Mouse (Mus musculus) midbrain, postnatal 0 days (tissue): ENCODE results near the gene Appl1. TPM values are rescaled to one million over a fixed set of nuclear protein-coding genes. Genes with fewer than 3 reads are reported as not detected.

Source experiments
- ATAC-seq: fragments of 200-750 bp; cut with Nextera tagmentation; 2 replicates; pipeline ENCODE4 v1.8.0; 2017; ENCODE audit warnings: moderate number of reproducible peaks, mild to moderate bottlenecking, moderate TSS enrichment, moderate library complexity; ENCODE audit not compliant: low FRiP score
- DNase-seq: peaks from one replicate; pipeline ENCODE4 v3.0.0-alpha.2; 2015; ENCODE audit warnings: low spot score
- H3K27ac ChIP-seq: fragments of 300-500 bp; sonication (generic); 2 replicates; pipeline ENCODE4 v1.5.1; 2014; ENCODE audit warnings: low read depth, mild to moderate bottlenecking, low read length, mixed read lengths
- H3K27me3 ChIP-seq: fragments of 300-500 bp; sonication (generic); 2 replicates; pipeline ENCODE4 v1.6.1; 2014; ENCODE audit warnings: low read length, control low read depth, mixed read lengths; ENCODE audit not compliant: insufficient read depth
- H3K36me3 ChIP-seq: fragments of 300-500 bp; sonication (generic); 2 replicates; pipeline ENCODE4 v1.6.1; 2014; ENCODE audit warnings: low read length, control low read depth, mixed read lengths; ENCODE audit not compliant: insufficient read depth
- H3K4me1 ChIP-seq: fragments of 300-500 bp; sonication (generic); 2 replicates; pipeline ENCODE4 v1.6.1; 2014; ENCODE audit warnings: mild to moderate bottlenecking, control low read depth, antibody characterized with exemption, low read length, mixed read lengths; ENCODE audit not compliant: insufficient read depth
- H3K4me2 ChIP-seq: fragments of 300-500 bp; sonication (generic); 2 replicates; pipeline ENCODE4 v1.6.1; 2014; ENCODE audit warnings: low read depth, mild to moderate bottlenecking, low read length, mixed read lengths; ENCODE audit not compliant: poor library complexity, severe bottlenecking
- H3K4me3 ChIP-seq: fragments of 300-500 bp; sonication (generic); 2 replicates; pipeline ENCODE4 v1.5.1; 2014; ENCODE audit warnings: low read depth, mild to moderate bottlenecking, low read length, moderate library complexity
- H3K9ac ChIP-seq: fragments of 300-500 bp; sonication (generic); replicated peaks from 2 replicates; pipeline ENCODE4 v1.6.1; 2014; ENCODE audit warnings: mild to moderate bottlenecking, low read length, moderate library complexity, mixed read lengths; ENCODE audit not compliant: poor library complexity, severe bottlenecking
- H3K9me3 ChIP-seq: fragments of 300-500 bp; sonication (generic); 2 replicates; pipeline ENCODE4 v1.6.1; 2016; ENCODE audit warnings: low read length, control low read depth
- CTCF ChIP-seq: IDR thresholded peaks from 2 replicates; pipeline ENCODE4 v1.5.1; 2016; ENCODE audit warnings: antibody characterized with exemption, mild to moderate bottlenecking
- WGBS: fragments of 180-500 bp; shearing (Covaris S2); extraction: QIAGEN DNeasy Blood & Tissue Kit; methylation state at CpG from one replicate; pipeline ENCODE4 v1.1.7; 2014; 5-methylcytosine and 5-hydroxymethylcytosine counted together
- polyA plus RNA-seq: library from polyadenylated mRNA; unstranded; fragments of >200 nt; fragmentation: Nextera tagmentation; extraction: Ambion mirVana; gene quantifications from 2 replicates; pipeline ENCODE4 v1.2.1, GENCODE M21; 2015
- total RNA-seq: library from RNA; depleted of rRNA; stranded (reverse); fragments of >200 nt; gene quantifications from 2 replicates; pipeline ENCODE4 v1.2.3, GENCODE M21; 2014; rRNA removed

Appl1 gene
- total and polyA plus RNA-seq, 2 experiments from 2014 or later, result 43.7 to 65.8 TPM

DNA sequence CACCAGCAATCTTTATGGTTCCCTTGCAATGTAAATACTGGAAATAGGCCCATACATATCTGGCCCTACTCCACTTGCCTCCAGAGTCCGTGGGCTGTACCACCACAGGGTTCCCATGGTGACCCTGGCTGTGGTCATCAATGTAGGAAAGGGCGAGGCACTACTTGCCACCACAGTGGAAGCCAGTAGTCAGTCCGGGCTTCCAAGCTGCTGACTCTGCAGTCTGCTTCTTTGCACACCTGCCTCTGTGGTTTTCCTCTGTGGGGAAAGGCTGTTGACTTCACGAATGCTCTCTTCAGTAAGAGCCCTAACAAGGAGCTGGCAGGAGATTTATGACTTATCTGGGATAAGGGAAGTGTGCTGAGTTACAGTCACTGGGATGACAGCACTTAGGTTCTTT lies 92.3 kb downstream of the Appl1 start:
- H3K27ac ChIP-seq, result no peak overlapping the region
- H3K27me3 ChIP-seq, result no peaks in the 10 kb centered on the region
- no peaks in the 10 kb centered on the region for H3K9me3 ChIP-seq
- no peaks in the 10 kb centered on the region for H3K36me3 ChIP-seq
- H3K9ac ChIP-seq, result no peak overlapping the region
- no peak for DNase-seq
- H3K4me2 ChIP-seq, result no peak overlapping the region
- H3K4me1 ChIP-seq, result no peaks in the 10 kb centered on the region
- TF ChIP-seq CTCF, result no peak
- no peak for ATAC-seq
- H3K4me3 ChIP-seq, result no peak overlapping the region
- 80% methylated on average over 4 of the region's 4 CpGs for WGBS

Other genes starting within 250 kb of the Appl1 start
- not detected in 2 replicates for gene Asb14, start 76.7 kb downstream of the Appl1 start, total RNA-seq
- gene Asb14, start 76.7 kb downstream of the Appl1 start, polyA plus RNA-seq, result 0.38 TPM in 1 of 2 replicates, not detected in the other
- 0.88 TPM in 1 of 2 replicates, not detected in the other for gene Hesx1, start 23.2 kb upstream of the Appl1 start, total RNA-seq
- gene Hesx1, start 23.2 kb upstream of the Appl1 start, polyA plus RNA-seq, result 0.16 and 0.40 TPM in 2 replicates
- 9.1 TPM in 2 replicates for gene Il17rd, start 67.7 kb upstream of the Appl1 start, total RNA-seq
- gene Il17rd, start 67.7 kb upstream of the Appl1 start, polyA plus RNA-seq, result 1.2 and 1.5 TPM in 2 replicates
- 17.0 and 18.6 TPM in 2 replicates for gene Arhgef3, start 143.7 kb upstream of the Appl1 start, total RNA-seq
- 11.1 and 13.3 TPM in 2 replicates for gene Arhgef3, start 143.7 kb upstream of the Appl1 start, polyA plus RNA-seq